Mouse (Mus musculus) hindbrain, embryonic 14.5 days (tissue): ENCODE data around the gene Trappc10. TPM values are rescaled to one million over a fixed set of nuclear protein-coding genes. Genes with fewer than 3 reads are reported as not detected.

ENCODE experiments used
- ATAC-seq: fragments of 200-750 bp; cut with Nextera tagmentation; 2 replicates; pipeline ENCODE4 v1.8.0; 2017; ENCODE audit warnings: moderate number of reproducible peaks, mild to moderate bottlenecking, moderate TSS enrichment, moderate library complexity; ENCODE audit not compliant: low FRiP score
- DNase-seq: peaks from one replicate; pipeline ENCODE4 v3.0.0-alpha.2; 2015; ENCODE audit warnings: low spot score
- H3K27ac ChIP-seq: fragments of 300-500 bp; sonication (generic); 2 replicates; pipeline ENCODE4 v1.5.1; 2014; ENCODE audit warnings: mild to moderate bottlenecking, moderate library complexity
- H3K27me3 ChIP-seq: fragments of 300-500 bp; sonication (generic); 2 replicates; pipeline ENCODE4 v1.6.1; 2014; ENCODE audit warnings: mild to moderate bottlenecking, low read length, mixed read lengths; ENCODE audit not compliant: control insufficient read depth, insufficient read depth
- H3K36me3 ChIP-seq: fragments of 300-500 bp; sonication (generic); replicated peaks from 2 replicates; pipeline ENCODE4 v1.6.1; 2014; ENCODE audit not compliant: control insufficient read depth, insufficient read depth
- H3K4me1 ChIP-seq: fragments of 300-500 bp; sonication (generic); replicated peaks from 2 replicates; pipeline ENCODE4 v1.6.1; 2014; ENCODE audit warnings: antibody characterized with exemption, low read length, mixed read lengths; ENCODE audit not compliant: control insufficient read depth, insufficient read depth
- H3K4me2 ChIP-seq: fragments of 300-500 bp; sonication (generic); replicated peaks from 2 replicates; pipeline ENCODE4 v1.6.1; 2014; ENCODE audit warnings: mild to moderate bottlenecking, moderate library complexity
- H3K4me3 ChIP-seq: fragments of 300-500 bp; sonication (generic); replicated peaks from 2 replicates; pipeline ENCODE4 v1.5.1; 2014; ENCODE audit warnings: mild to moderate bottlenecking, low read length
- H3K9ac ChIP-seq: fragments of 300-500 bp; sonication (generic); 2 replicates; pipeline ENCODE4 v1.6.1; 2014
- H3K9me3 ChIP-seq: fragments of 300-500 bp; sonication (generic); 2 replicates; pipeline ENCODE4 v1.6.1; 2016; ENCODE audit warnings: low read length; ENCODE audit not compliant: control insufficient read depth
- WGBS: fragments of 180-500 bp; shearing (Covaris S2); extraction: QIAGEN DNeasy Blood & Tissue Kit; methylation state at CpG from one replicate; pipeline ENCODE4 v1.1.7; 2014; 5-methylcytosine and 5-hydroxymethylcytosine counted together
- polyA plus RNA-seq: library from polyadenylated mRNA; unstranded; fragments of >200 nt; fragmentation: Nextera tagmentation; extraction: Ambion mirVana; gene quantifications from 2 replicates; pipeline ENCODE4 v1.2.1, GENCODE M21; 2014

Trappc10 gene
- polyA plus RNA-seq, 1 experiment from 2014 or later, result 35.5 TPM

- Histone ChIP-seq H3K4me3 (no peak overlapping the region), H3K9ac (no peak overlapping the region), H3K4me1 (peaks cover 6% of the 10 kb centered on the region), H3K27me3 (no peaks in the 10 kb centered on the region), H3K4me2 (no peak overlapping the region), H3K36me3 (0 out of 2 replicates have a peak, but pooled peaks cover 7% of the 10 kb centered on the region), H3K9me3 (no peaks in the 10 kb centered on the region), H3K27ac (no peak overlapping the region)
- DNase-seq (no peak), ATAC-seq (no peak)
- 96% methylated on average over 5 of the region's 5 CpGs for WGBS
Observed at GRCm38 (mm10) chr10:78238297-78238696, 6.1 kb downstream of the Trappc10 start.

DNA sequence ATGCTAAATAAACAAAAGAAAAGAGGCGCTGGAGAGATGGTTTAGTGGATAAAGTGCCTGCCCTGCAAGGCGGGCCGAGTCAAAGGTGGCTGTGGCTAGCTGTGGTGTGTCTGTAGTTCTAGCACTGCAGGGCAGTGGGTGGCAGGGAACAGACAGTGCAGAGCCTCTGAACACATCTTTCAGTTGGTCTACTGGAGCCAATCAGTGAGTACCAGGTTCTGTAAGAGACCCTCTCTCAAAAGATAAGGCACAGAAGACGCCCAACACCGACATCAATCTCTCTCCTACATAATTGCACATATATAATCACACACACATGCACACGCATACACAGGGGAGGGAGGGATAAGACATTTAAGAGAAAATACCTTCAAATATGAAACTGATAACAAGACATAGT lies 6.6 kb downstream of the Trappc10 start:
- Histone ChIP-seq H3K4me3 (no peak overlapping the region), H3K9ac (no peak overlapping the region), H3K4me2 (no peak overlapping the region), H3K27me3 (no peaks in the 10 kb centered on the region), H3K4me1 (peaks cover 2% of the 10 kb centered on the region; the same call in 1 of the 2 replicates), H3K36me3 (0 out of 2 replicates have a peak, but pooled peaks cover 7% of the 10 kb centered on the region), H3K9me3 (no peaks in the 10 kb centered on the region), H3K27ac (no peak overlapping the region)
- DNase-seq (no peak), ATAC-seq (no peak)
- 93% methylated on average over 6 of the region's 6 CpGs for WGBS

- DNase-seq (no peak), ATAC-seq (no peak)
- H3K27ac ChIP-seq, result no peak overlapping the region
- no peaks in the 10 kb centered on the region for H3K27me3 ChIP-seq
- no peak overlapping the region for H3K4me2 ChIP-seq
- H3K36me3 ChIP-seq, result 0 out of 2 replicates have a peak, but pooled peaks cover 7% of the 10 kb centered on the region
- no peak overlapping the region for H3K4me3 ChIP-seq
- H3K4me1 ChIP-seq, result no peaks in the 10 kb centered on the region
- no peak overlapping the region for H3K9ac ChIP-seq
- no peaks in the 10 kb centered on the region for H3K9me3 ChIP-seq
- 83% methylated on average over 8 of the region's 8 CpGs for WGBS
Observed at GRCm38 (mm10) chr10:78236885-78237629, 7.4 kb downstream of the Trappc10 start.

DNA sequence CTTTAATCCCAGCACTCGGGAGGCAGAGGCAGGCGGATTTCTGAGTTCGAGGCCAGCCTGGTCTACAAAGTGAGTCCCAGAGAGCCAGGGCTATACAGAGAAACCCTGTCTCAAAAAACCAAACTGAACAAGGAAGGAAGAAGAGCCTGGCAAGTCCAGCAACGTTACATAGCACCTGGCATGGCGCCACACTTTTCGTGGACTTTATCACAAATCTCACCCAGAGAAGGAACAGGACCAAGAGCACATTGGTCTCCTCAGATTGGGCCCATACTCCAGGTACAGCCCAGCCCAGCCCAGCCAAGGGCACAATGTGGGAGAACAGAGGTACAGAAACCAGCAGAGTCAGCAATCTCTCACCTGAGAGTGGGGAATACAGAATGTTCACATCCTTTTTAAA lies 10.7 kb downstream of the Trappc10 start:
- Histone ChIP-seq H3K36me3 (peaks cover 26% of the 10 kb centered on the region), H3K9me3 (no peaks in the 10 kb centered on the region), H3K27me3 (no peaks in the 10 kb centered on the region), H3K4me2 (no peak overlapping the region), H3K4me1 (no peaks in the 10 kb centered on the region), H3K9ac (no peak overlapping the region), H3K4me3 (no peak overlapping the region), H3K27ac (no peak overlapping the region)
- DNase-seq (no peak), ATAC-seq (no peak)
- 91% methylated on average over 6 of the region's 6 CpGs for WGBS

DNA sequence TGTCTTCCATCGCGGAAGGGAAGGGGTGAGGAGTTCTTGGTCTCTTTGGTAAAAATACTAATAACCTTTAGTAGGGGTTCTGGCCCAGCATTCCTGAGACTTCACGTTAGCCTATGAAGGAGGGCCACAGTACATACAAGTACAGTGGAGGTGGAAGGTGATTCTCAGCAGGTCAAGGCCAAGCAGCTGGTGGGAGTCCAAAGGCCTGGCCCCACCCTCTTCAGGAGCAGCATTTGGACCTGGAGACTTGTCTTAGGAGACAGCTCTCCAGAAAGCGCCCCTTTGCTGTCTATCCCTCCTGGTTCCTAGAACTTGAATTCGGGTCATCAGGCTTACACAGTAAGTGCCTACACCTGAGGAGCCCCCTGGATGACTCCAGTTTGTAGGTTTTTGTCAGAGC lies 11.3 kb downstream of the Trappc10 start:
- 96% methylated on average over 5 of the region's 5 CpGs for WGBS
- Histone ChIP-seq H3K27me3 (no peaks in the 10 kb centered on the region), H3K36me3 (peaks cover 29% of the 10 kb centered on the region), H3K9ac (no peak overlapping the region), H3K27ac (no peak overlapping the region), H3K4me2 (no peak overlapping the region), H3K9me3 (no peaks in the 10 kb centered on the region), H3K4me1 (no peaks in the 10 kb centered on the region), H3K4me3 (no peak overlapping the region)
- DNase-seq (no peak), ATAC-seq (no peak)

DNA sequence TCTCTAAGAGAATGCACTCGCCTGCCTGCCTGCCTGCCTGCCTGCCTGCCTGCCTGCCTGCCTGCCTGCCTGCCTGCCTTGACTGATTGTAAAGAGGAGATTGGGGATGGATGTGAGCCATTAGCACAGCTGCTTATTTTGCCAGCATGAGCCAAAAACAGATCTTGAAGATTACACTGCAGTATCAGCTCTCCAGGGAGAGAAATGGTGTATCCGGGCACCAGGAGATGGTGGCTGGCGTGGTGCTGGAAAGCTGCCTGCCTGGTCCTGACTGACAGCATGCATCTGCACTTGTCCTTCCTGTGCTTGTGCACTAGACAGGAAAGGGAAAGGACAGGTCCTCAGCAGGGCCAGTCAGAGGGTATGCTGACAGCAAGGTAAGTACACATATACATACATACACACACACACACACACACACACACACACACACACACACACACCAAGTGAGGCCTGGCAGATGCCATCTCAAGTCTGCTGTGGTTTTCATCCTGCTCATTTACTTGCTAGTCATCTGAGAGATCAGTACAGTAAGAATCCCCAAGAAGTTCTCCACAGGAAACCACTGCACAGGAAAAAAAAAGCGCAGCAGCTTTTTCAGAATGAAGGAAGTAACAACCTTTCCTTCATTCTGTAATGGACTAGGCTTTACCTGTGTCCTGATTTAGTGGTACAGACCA lies 12.0 kb downstream of the Trappc10 start:
- 73% methylated on average over 4 of the region's 4 CpGs for WGBS
- H3K4me1 ChIP-seq, result no peaks in the 10 kb centered on the region
- DNase-seq, result no peak
- H3K9ac ChIP-seq, result no peak overlapping the region
- no peak for ATAC-seq
- no peaks in the 10 kb centered on the region for H3K27me3 ChIP-seq
- peaks cover 36% of the 10 kb centered on the region for H3K36me3 ChIP-seq
- no peak overlapping the region for H3K4me3 ChIP-seq
- no peaks in the 10 kb centered on the region for H3K9me3 ChIP-seq
- H3K27ac ChIP-seq, result no peak overlapping the region
- H3K4me2 ChIP-seq, result no peak overlapping the region

DNA sequence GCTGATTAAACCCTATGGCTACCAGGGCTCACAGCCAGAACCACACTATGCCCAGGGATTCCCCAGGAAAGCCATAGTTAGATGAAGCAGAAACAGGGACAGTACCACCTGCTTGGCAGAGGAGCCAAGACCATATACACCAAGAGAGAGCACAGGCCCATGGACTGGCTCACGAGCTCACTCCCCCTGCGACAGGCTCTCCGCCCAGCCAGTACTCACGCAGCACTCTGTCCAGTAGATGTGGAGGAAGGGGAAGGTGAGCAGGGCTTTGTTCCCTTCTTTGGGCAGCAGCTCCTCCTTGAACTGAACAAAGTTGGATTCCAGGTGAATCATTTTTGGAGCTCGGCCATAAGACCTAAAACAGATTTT lies 15.9 kb downstream of the Trappc10 start:
- H3K9me3 ChIP-seq, result no peaks in the 10 kb centered on the region
- DNase-seq (no peak), ATAC-seq (no peak)
- no peaks in the 10 kb centered on the region for H3K27me3 ChIP-seq
- 91% methylated on average over 5 of the region's 5 CpGs for WGBS
- no peak overlapping the region for H3K4me2 ChIP-seq
- H3K9ac ChIP-seq, result no peak overlapping the region
- no peaks in the 10 kb centered on the region for H3K4me1 ChIP-seq
- H3K27ac ChIP-seq, result no peak overlapping the region
- H3K36me3 ChIP-seq, result peaks cover 53% of the 10 kb centered on the region
- no peak overlapping the region for H3K4me3 ChIP-seq

DNA sequence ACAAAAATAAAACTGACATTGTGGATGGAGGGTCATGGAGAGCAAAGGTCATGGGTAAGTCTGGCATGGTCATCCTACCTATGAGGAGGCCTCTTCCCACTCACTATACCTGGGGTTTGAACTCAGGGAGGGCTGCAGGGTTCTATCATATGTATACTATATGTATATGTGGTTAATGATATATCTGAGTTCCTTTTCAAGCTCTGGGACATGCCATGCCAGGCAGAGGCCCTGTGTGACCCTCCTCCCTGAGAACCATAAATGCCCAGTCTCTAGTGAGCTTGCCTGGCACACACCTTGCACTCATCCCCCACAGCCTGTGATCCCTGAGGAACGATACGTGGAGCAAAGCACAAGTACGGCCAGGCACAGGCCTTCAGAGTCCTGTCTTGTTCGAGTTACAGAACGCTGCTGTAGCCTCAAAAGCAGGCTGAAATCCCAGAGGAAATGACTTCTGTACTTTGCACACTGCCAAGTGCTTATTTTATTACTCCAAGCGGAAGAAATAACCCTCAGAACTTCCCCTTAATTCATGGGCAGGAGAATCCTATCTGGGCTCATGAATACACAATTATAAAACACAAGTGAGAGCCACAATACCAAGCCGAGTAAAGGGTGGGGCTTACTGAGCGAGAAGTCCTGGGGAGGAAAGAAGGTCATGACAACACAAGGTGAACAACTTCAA lies 16.4 kb downstream of the Trappc10 start:
- H3K4me1 ChIP-seq, result no peaks in the 10 kb centered on the region
- DNase-seq (no peak), ATAC-seq (no peak)
- 93% methylated on average over 8 of the region's 8 CpGs for WGBS
- no peak overlapping the region for H3K4me3 ChIP-seq
- no peak overlapping the region for H3K4me2 ChIP-seq
- no peak overlapping the region for H3K27ac ChIP-seq
- peaks cover 53% of the 10 kb centered on the region for H3K36me3 ChIP-seq
- H3K9ac ChIP-seq, result no peak overlapping the region
- no peaks in the 10 kb centered on the region for H3K27me3 ChIP-seq
- H3K9me3 ChIP-seq, result no peaks in the 10 kb centered on the region

GRCm38 (mm10) chr10:78224136-78224535 lies 20.3 kb downstream of the Trappc10 start:
- Histone ChIP-seq H3K9me3 (no peaks in the 10 kb centered on the region), H3K27ac (no peak overlapping the region), H3K36me3 (peaks cover 66% of the 10 kb centered on the region), H3K4me3 (no peak overlapping the region), H3K27me3 (no peaks in the 10 kb centered on the region), H3K9ac (no peak overlapping the region), H3K4me2 (no peak overlapping the region), H3K4me1 (no peaks in the 10 kb centered on the region)
- DNase-seq (no peak), ATAC-seq (no peak)
- 92% methylated on average over 6 of the region's 6 CpGs for WGBS
